Comparison of ENCODE assay signal across 16 mouse cellular contexts in genomic region chr19:54948359-54949127, GRCm38 (mm10).
A peak's percentile ranks its signal among the peaks of the same experiment; 100 is the strongest.
DNase-seq lines count a peak whose midpoint lies in the region; ATAC-seq and TF ChIP-seq lines count a peak whose summit lies in the region.
"Had no signal": no experiment of that assay in that cellular context is flagged by ENCODE, and none has a peak within 500 bp of the region (broad histone marks: within the 10 kb centered on the region; RNA-seq: fewer than 3 reads in every experiment).

No protein-coding gene starts in this region.

- H3K27ac ChIP-seq in hindbrain, embryonic 14.5 days = peak overlapping the region; percentile 60; the same call in 1 of the 2 replicates
- H3K27ac ChIP-seq in hindbrain, embryonic 10.5 days = no peak overlapping the region
- H3K27ac ChIP-seq in hindbrain, postnatal 0 days = peak overlapping the region; percentile 48; the same call in 1 of the 2 replicates
- peak overlapping the region; percentile 70 for H3K27ac ChIP-seq in midbrain, embryonic 16.5 days (ENCODE audit: low read length)
- no peak overlapping the region for H3K27ac ChIP-seq in layer of hippocampus, adult 2 months
- H3K27ac ChIP-seq: limb, embryonic 13.5 days; liver, embryonic 14.5 days had no signal

- H3K36me3 ChIP-seq in hindbrain, embryonic 14.5 days (replicated peaks; ENCODE audit: control insufficient read depth, insufficient read depth) = no peaks in the 10 kb centered on the region
- H3K36me3 ChIP-seq in hindbrain, embryonic 10.5 days = no peaks in the 10 kb centered on the region
- no peaks in the 10 kb centered on the region for H3K36me3 ChIP-seq in hindbrain, postnatal 0 days (ENCODE audit: insufficient read depth, low read length)
- no peaks in the 10 kb centered on the region for H3K36me3 ChIP-seq in midbrain, embryonic 16.5 days (ENCODE audit: control insufficient read depth, insufficient read depth, low read length)
- H3K36me3 ChIP-seq: heart, embryonic 12.5 days; limb, embryonic 13.5 days had no signal

- H3K4me2 ChIP-seq in hindbrain, embryonic 14.5 days (replicated peaks) = no peak overlapping the region
- no peak overlapping the region for H3K4me2 ChIP-seq in hindbrain, postnatal 0 days (ENCODE audit: low read depth, low read length)
- H3K4me2 ChIP-seq in midbrain, embryonic 16.5 days (ENCODE audit: low read length) = no peak overlapping the region
- H3K4me2 ChIP-seq: heart, embryonic 12.5 days; limb, embryonic 13.5 days had no signal

- no peak overlapping the region for H3K4me3 ChIP-seq in hindbrain, embryonic 14.5 days (replicated peaks; ENCODE audit: low read length)
- H3K4me3 ChIP-seq in hindbrain, embryonic 10.5 days = no peak overlapping the region
- no peak overlapping the region for H3K4me3 ChIP-seq in hindbrain, postnatal 0 days (ENCODE audit: low read length)
- no peak overlapping the region for H3K4me3 ChIP-seq in midbrain, embryonic 16.5 days (ENCODE audit: low read depth, low read length)
- no peak overlapping the region for H3K4me3 ChIP-seq in layer of hippocampus, adult 2 months
- H3K4me3 ChIP-seq: heart, embryonic 12.5 days; limb, embryonic 13.5 days had no signal

- H3K4me1 ChIP-seq in hindbrain, embryonic 14.5 days (replicated peaks; ENCODE audit: control insufficient read depth, insufficient read depth, low read length) = 0 out of 2 replicates have a peak, but pooled peaks cover 9% of the 10 kb centered on the region
- H3K4me1 ChIP-seq in hindbrain, embryonic 10.5 days (replicated peaks) = peaks cover 9% of the 10 kb centered on the region
- 0 out of 2 replicates have a peak, but pooled peaks cover 3% of the 10 kb centered on the region for H3K4me1 ChIP-seq in hindbrain, postnatal 0 days (ENCODE audit: insufficient read depth, low read length)
- peaks cover 15% of the 10 kb centered on the region for H3K4me1 ChIP-seq in midbrain, embryonic 16.5 days (ENCODE audit: control insufficient read depth, insufficient read depth, low read length)
- H3K4me1 ChIP-seq: heart, embryonic 12.5 days; limb, embryonic 13.5 days had no signal

- no peaks in the 10 kb centered on the region for H3K27me3 ChIP-seq in hindbrain, embryonic 14.5 days (ENCODE audit: control insufficient read depth, insufficient read depth, low read length)
- H3K27me3 ChIP-seq in hindbrain, embryonic 10.5 days (ENCODE audit: insufficient read depth, poor library complexity, severe bottlenecking) = no peaks in the 10 kb centered on the region
- H3K27me3 ChIP-seq in hindbrain, postnatal 0 days (ENCODE audit: insufficient read depth, low read length) = no peaks in the 10 kb centered on the region
- no peaks in the 10 kb centered on the region for H3K27me3 ChIP-seq in midbrain, embryonic 16.5 days (ENCODE audit: control insufficient read depth, insufficient read depth, low read depth, low read length)
- H3K27me3 ChIP-seq: heart, embryonic 12.5 days; limb, embryonic 13.5 days had no signal

- no peaks in the 10 kb centered on the region for H3K9me3 ChIP-seq in hindbrain, embryonic 14.5 days (ENCODE audit: control insufficient read depth, low read length)
- no peaks in the 10 kb centered on the region for H3K9me3 ChIP-seq in hindbrain, embryonic 10.5 days
- no peaks in the 10 kb centered on the region for H3K9me3 ChIP-seq in hindbrain, postnatal 0 days (ENCODE audit: low read length)
- H3K9me3 ChIP-seq in midbrain, embryonic 16.5 days (replicated peaks; ENCODE audit: control insufficient read depth, low read length, poor library complexity, severe bottlenecking) = no peaks in the 10 kb centered on the region
- H3K9me3 ChIP-seq: heart, embryonic 12.5 days; limb, embryonic 13.5 days had no signal

- no peak for TF ChIP-seq CTCF in brain, embryonic 14.5 days (IDR thresholded peaks at IDR 0.05; ENCODE audit: borderline replicate concordance, extremely low read depth, insufficient read depth, insufficient read length)
- no peak for TF ChIP-seq CTCF in hindbrain, postnatal 0 days (IDR thresholded peaks at IDR 0.05; ENCODE audit: low read depth)
- TF ChIP-seq CTCF in layer of hippocampus, adult 2 months (conservative IDR thresholded peaks at IDR 0.05) = no peak

- ATAC-seq in hindbrain, embryonic 14.5 days (ENCODE audit: low FRiP score) = no peak
- ATAC-seq in hindbrain, postnatal 0 days = peak; percentile 78
- peak; percentile 72; the same call in 1 of the 2 replicates for ATAC-seq in midbrain, embryonic 16.5 days
- no peak for ATAC-seq in cerebellum, adult (ENCODE audit: insufficient number of reproducible peaks, low FRiP score, low TSS enrichment)

- no peak for DNase-seq in hindbrain, embryonic 14.5 days (ENCODE audit: low spot score)
- DNase-seq in hindbrain, embryonic 10.5 days (ENCODE audit: low spot score) = no peak
- DNase-seq in brain, embryonic 14.5 days (ENCODE audit: low read depth) = peak; percentile 69
- peak; percentile 54 for DNase-seq in hindbrain, postnatal 0 days (ENCODE audit: low spot score)
- DNase-seq in layer of hippocampus, adult 2 months (ENCODE audit: low spot score in 2 of 2) = no peak
- no peak for DNase-seq in thymus, postnatal 14 days
- DNase-seq: adrenal gland, postnatal 25 days; kidney, adult 11 months; kidney, postnatal 25 days; spleen, adult 18-20 months; thymus, postnatal 4 days had no signal

- no peak for TF ChIP-seq POLR2A in brain, embryonic 14.5 days (IDR thresholded peaks at IDR 0.05; ENCODE audit: borderline replicate concordance, extremely low read depth, insufficient read depth, insufficient read length, poor library complexity, severe bottlenecking)

- WGBS in hindbrain, embryonic 14.5 days = 37% methylated on average over 7 of the region's 7 CpGs
- WGBS in hindbrain, embryonic 10.5 days = 64% methylated on average over 7 of the region's 7 CpGs
- 39% methylated on average over 7 of the region's 7 CpGs for WGBS in hindbrain, postnatal 0 days
- WGBS in midbrain, embryonic 16.5 days = 40% methylated on average over 7 of the region's 7 CpGs

- H3K9ac ChIP-seq in hindbrain, embryonic 14.5 days = no peak overlapping the region
- H3K9ac ChIP-seq in hindbrain, postnatal 0 days (replicated peaks; ENCODE audit: low read length) = no peak overlapping the region
- no peak overlapping the region for H3K9ac ChIP-seq in midbrain, embryonic 16.5 days (ENCODE audit: low read depth, low read length)
- H3K9ac ChIP-seq: heart, embryonic 12.5 days; limb, embryonic 13.5 days; liver, embryonic 14.5 days had no signal

Comparison
In these comparisons a context has a peak if more than half of its experiments do, and no peak if none do; other contexts are left out.
1. ATAC-seq: peak in hindbrain, postnatal 0 days (single experiment) and midbrain, embryonic 16.5 days (single experiment); none in hindbrain, embryonic 14.5 days (single experiment) and cerebellum, adult (single experiment).
2. DNase-seq: peak in brain, embryonic 14.5 days (single experiment) and hindbrain, postnatal 0 days (single experiment); none in hindbrain, embryonic 14.5 days (single experiment), hindbrain, embryonic 10.5 days (single experiment), layer of hippocampus, adult 2 months (0 of 2) and thymus, postnatal 14 days (single experiment).
3. H3K27ac ChIP-seq: peak in hindbrain, embryonic 14.5 days (single experiment), hindbrain, postnatal 0 days (single experiment) and midbrain, embryonic 16.5 days (single experiment); none in hindbrain, embryonic 10.5 days (single experiment) and layer of hippocampus, adult 2 months (single experiment).